Mouse (Mus musculus) C2C12 (cell line): Measurements from ENCODE around the gene Fgd2.

Experiments
- CEBPB ChIP-seq: IDR thresholded peaks from one replicate; pipeline ENCODE4 v1.6.1; 2011; ENCODE audit warnings: low read depth, mild to moderate bottlenecking, control low read depth, moderate library complexity
- CTCF ChIP-seq: IDR thresholded peaks from one replicate; pipeline ENCODE4 v1.5.1; 2011; ENCODE audit not compliant: control insufficient read depth, insufficient read depth, insufficient read length
- MAX ChIP-seq: IDR thresholded peaks from one replicate; pipeline ENCODE4 v1.6.1; 2011; ENCODE audit warnings: mild to moderate bottlenecking, control low read depth

DNA sequence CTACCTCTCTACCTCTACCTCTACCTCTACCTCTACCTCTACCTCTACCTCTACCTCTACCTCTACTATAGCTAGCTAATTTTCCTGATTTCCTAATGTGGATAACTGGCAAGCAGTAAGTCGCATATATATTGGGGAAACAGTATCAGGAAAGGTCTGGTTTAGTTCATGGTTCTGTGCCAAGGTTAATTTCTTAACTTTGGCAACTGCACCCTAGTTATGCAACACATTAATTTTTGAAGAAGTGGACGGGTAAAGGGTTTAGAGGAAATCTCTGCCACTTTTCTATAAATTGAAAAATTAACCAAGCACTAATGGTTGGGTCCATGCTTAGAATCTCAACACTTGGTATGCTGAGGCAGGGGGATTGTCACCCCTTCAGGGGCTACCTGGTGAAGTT is 53.9 kb downstream of the Fgd2 start:
- no peak for TF ChIP-seq CTCF
- no peak for TF ChIP-seq CEBPB
- no peak for TF ChIP-seq MAX
